Mouse (Mus musculus) liver, postnatal 0 days (tissue): ENCODE results near the gene Cwh43.

Source experiments
- CTCF ChIP-seq: sonication (generic); IDR thresholded peaks from 2 replicates; pipeline ENCODE4 v1.5.1; 2016; ENCODE audit warnings: antibody characterized with exemption, low read depth
- EP300 ChIP-seq: IDR thresholded peaks from 2 replicates; pipeline ENCODE4 v1.6.1; 2016; ENCODE audit warnings: antibody characterized with exemption, low read depth, mild to moderate bottlenecking

DNA sequence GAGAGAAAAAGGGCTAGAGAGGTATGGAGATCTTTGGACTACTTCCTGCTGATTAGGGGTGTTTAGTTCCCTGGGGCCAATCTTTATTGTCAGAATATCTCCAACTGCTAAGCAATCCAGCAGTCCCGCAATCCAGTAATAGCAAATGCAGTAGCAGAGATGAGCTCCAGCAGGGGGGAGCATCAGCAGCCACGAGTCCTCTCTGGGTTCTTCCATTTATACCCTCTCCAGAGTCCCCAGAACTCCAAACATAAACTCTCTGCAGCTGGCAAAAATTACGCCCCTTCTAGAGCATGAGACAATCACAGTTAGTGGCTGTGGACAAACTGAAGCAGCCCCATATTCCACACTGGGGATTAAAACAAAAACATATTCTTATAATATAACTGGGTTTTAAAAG lies 36.1 kb upstream of the Cwh43 start:
- TF ChIP-seq CTCF (no peak), EP300 (no peak)
